Mouse (Mus musculus) small intestine, adult 2 months (tissue): Measurements from ENCODE around the gene Atp2a1. TPM values are rescaled to one million over a fixed set of nuclear protein-coding genes. Genes with fewer than 3 reads are reported as not detected.
A peak's percentile ranks its signal among the peaks of the same experiment; 100 is the strongest.

ENCODE experiments used
- H3K27ac ChIP-seq: fragments of 200-500 bp; 2 replicates; pipeline ENCODE4 v1.5.1; 2012; ENCODE audit warnings: low read depth, low read length, control low read depth, inconsistent platforms; ENCODE audit not compliant: insufficient read depth
- H3K27me3 ChIP-seq: fragments of 200-500 bp; 2 replicates; pipeline ENCODE4 v1.6.1; 2012; ENCODE audit warnings: mild to moderate bottlenecking, moderate library complexity, low read length, inconsistent platforms; ENCODE audit not compliant: control insufficient read depth, insufficient read depth
- H3K36me3 ChIP-seq: fragments of 200-500 bp; 2 replicates; pipeline ENCODE4 v1.6.1; 2012; ENCODE audit warnings: mild to moderate bottlenecking, low read length, control low read depth, inconsistent platforms; ENCODE audit not compliant: control insufficient read depth, insufficient read depth
- H3K4me1 ChIP-seq: fragments of 200-500 bp; 2 replicates; pipeline ENCODE4 v1.6.1; 2012; ENCODE audit warnings: low read length, inconsistent platforms, mixed read lengths; ENCODE audit not compliant: control insufficient read depth, insufficient read depth, insufficient read length
- H3K4me3 ChIP-seq: fragments of 200-500 bp; 2 replicates; pipeline ENCODE4 v1.5.1; 2012; ENCODE audit warnings: low read depth, mild to moderate bottlenecking, control low read depth, inconsistent platforms, low read length, moderate library complexity
- CTCF ChIP-seq: fragments of 200-500 bp; IDR thresholded peaks from 2 replicates; pipeline ENCODE4 v1.5.1; 2012; ENCODE audit warnings: low read depth, mild to moderate bottlenecking, control low read depth, inconsistent platforms, low read length, moderate library complexity, mixed read lengths; ENCODE audit not compliant: insufficient replicate concordance, insufficient read length; ENCODE audit errors: extremely low read depth
- POLR2A ChIP-seq: fragments of 200-500 bp; IDR thresholded peaks from 2 replicates; pipeline ENCODE4 v1.6.1; 2012; ENCODE audit warnings: low read depth, mild to moderate bottlenecking, control low read depth, inconsistent platforms, low read length, moderate library complexity
- WGBS: fragments of 180-500 bp; shearing (Covaris S2); methylation state at CpG from one replicate; pipeline ENCODE4 v1.1.7; 2018; 5-methylcytosine and 5-hydroxymethylcytosine counted together
- polyA plus RNA-seq: library from polyadenylated mRNA; depleted of rRNA; stranded (reverse); fragments of >200 nt; gene quantifications from 2 replicates; pipeline ENCODE4 v1.2.3, GENCODE M21; 2012

Gene Atp2a1
- polyA plus RNA-seq, 1 experiment: 0.23 TPM

- Histone ChIP-seq H3K36me3 (peaks cover 14% of the 10 kb centered on the region), H3K27me3 (no peaks in the 10 kb centered on the region), H3K4me3 (peak within 1 kb of the TSS; percentile 88), H3K4me1 (no peaks in the 10 kb centered on the region; the same call in 1 of the 2 replicates), H3K27ac (peak within 1 kb of the TSS; percentile 68)
- TF ChIP-seq POLR2A (no peak; the same call in 1 of the 2 replicates), CTCF (peak; percentile 25; the same call in 1 of the 2 replicates)
- 1% methylated on average over 32 of the region's 32 CpGs for WGBS
These were observed 24.2 kb upstream of the Atp2a1 start, which contains the start of gene Tufm for GRCm38 (mm10) chr7:126487052-126487483. Gene Tufm, plus strand, starts transcription at chr7:126487361.

- Histone ChIP-seq H3K27ac (peak overlapping the region; percentile 53), H3K4me3 (peak overlapping the region; percentile 58), H3K27me3 (no peaks in the 10 kb centered on the region), H3K4me1 (no peaks in the 10 kb centered on the region; the same call in 1 of the 2 replicates), H3K36me3 (no peaks in the 10 kb centered on the region)
- peak; percentile 58; the same call in 1 of the 2 replicates for TF ChIP-seq POLR2A
- TF ChIP-seq CTCF: no peak
- under 1% methylated on average over 23 of the region's 23 CpGs for WGBS
These were observed 19.5 kb upstream of the Atp2a1 start for GRCm38 (mm10) chr7:126482392-126482871.

- H3K4me3 ChIP-seq: no peak overlapping the region
- WGBS: 16% methylated on average over 5 of the region's 5 CpGs
- H3K27ac ChIP-seq: no peak overlapping the region
- no peaks in the 10 kb centered on the region; the same call in 1 of the 2 replicates for H3K4me1 ChIP-seq
- no peaks in the 10 kb centered on the region for H3K27me3 ChIP-seq
- no peaks in the 10 kb centered on the region for H3K36me3 ChIP-seq
- TF ChIP-seq POLR2A (no peak), CTCF (no peak)
These were observed 18.8 kb upstream of the Atp2a1 start for GRCm38 (mm10) chr7:126481699-126482098.

- TF ChIP-seq CTCF (peak; percentile 31; the same call in 1 of the 2 replicates), POLR2A (peak; percentile 65; the same call in 1 of the 2 replicates)
- WGBS: 1% methylated on average over 53 of the region's 53 CpGs
- peak within 1 kb of the TSS; percentile 97 for H3K27ac ChIP-seq
- no peaks in the 10 kb centered on the region for H3K27me3 ChIP-seq
- peaks cover 11% of the 10 kb centered on the region for H3K4me1 ChIP-seq
- H3K36me3 ChIP-seq: peaks cover 18% of the 10 kb centered on the region; the same call in 1 of the 2 replicates
- H3K4me3 ChIP-seq: peak within 1 kb of the TSS; percentile 80
These were observed 12.2 kb upstream of the Atp2a1 start, which contains the start of gene Sh2b1 for GRCm38 (mm10) chr7:126474993-126475581. Gene Sh2b1, minus strand, starts transcription at chr7:126475424.

- Histone ChIP-seq H3K4me1 (peaks cover 11% of the 10 kb centered on the region), H3K36me3 (peaks cover 21% of the 10 kb centered on the region; the same call in 1 of the 2 replicates), H3K27me3 (no peaks in the 10 kb centered on the region), H3K4me3 (peak overlapping the region; percentile 80), H3K27ac (no peak overlapping the region)
- no peak for TF ChIP-seq CTCF
- no peak for TF ChIP-seq POLR2A
- whole genome bisulfite sequencing: under 1% methylated on average over 27 of the region's 27 CpGs
These were observed 11.6 kb upstream of the Atp2a1 start for GRCm38 (mm10) chr7:126474486-126474955.

GRCm38 (mm10) chr7:126473470-126474086 is 10.7 kb upstream of the Atp2a1 start:
- no peak overlapping the region; the same call in 1 of the 2 replicates for H3K4me3 ChIP-seq
- peaks cover 29% of the 10 kb centered on the region for H3K36me3 ChIP-seq
- H3K27me3 ChIP-seq: no peaks in the 10 kb centered on the region
- no peak for TF ChIP-seq CTCF
- TF ChIP-seq POLR2A: no peak
- peaks cover 11% of the 10 kb centered on the region for H3K4me1 ChIP-seq
- 66% methylated on average over 9 of the region's 9 CpGs for WGBS
- no peak overlapping the region for H3K27ac ChIP-seq

- WGBS: 77% methylated on average over 16 of the region's 16 CpGs
- TF ChIP-seq POLR2A (no peak), CTCF (no peak)
- H3K4me1 ChIP-seq: peaks cover 11% of the 10 kb centered on the region
- peak overlapping the region; percentile 11; the same call in 1 of the 2 replicates for H3K4me3 ChIP-seq
- no peaks in the 10 kb centered on the region for H3K27me3 ChIP-seq
- H3K27ac ChIP-seq: peak overlapping the region; percentile 32; the same call in 1 of the 2 replicates
- H3K36me3 ChIP-seq: peaks cover 37% of the 10 kb centered on the region
These were observed 9.8 kb upstream of the Atp2a1 start for GRCm38 (mm10) chr7:126472713-126473112.
